Mouse (Mus musculus) retina, adult 2 months (tissue): Measurements from ENCODE around the gene Ugt1a10.
"Not testable (repeated sequence)": the region's sequence is repeated elsewhere in the genome, so short reads cannot be mapped to it uniquely, and the experiment has no call there.

ENCODE experiments used
- DNase-seq: peaks from one replicate; pipeline ENCODE4 v3.0.0-alpha.2; 2012; ENCODE audit warnings: low read depth, low spot score

The Ugt1a10 gene

DNA sequence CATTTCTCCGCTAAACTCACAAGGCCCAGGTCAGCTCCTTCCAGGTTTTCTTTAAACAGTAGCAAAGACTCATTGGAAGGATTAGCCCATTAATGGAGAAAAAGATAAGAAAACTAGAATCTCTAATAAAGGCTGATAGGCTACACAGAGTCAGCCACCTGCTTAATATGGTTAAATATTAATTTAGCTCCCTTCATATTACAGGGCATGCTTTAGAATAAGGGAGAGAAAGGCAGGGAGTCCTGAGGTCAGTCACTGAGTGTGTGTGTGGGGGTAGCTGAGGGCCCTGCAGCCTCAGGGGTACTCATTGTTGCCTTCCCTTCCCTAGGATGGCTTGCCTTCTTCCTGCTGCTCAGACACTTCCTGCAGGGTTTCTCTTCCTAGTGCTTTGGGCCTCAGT, 83.0 kb downstream of the Ugt1a10 start:
- DNase-seq = no peak

- DNase-seq = not testable (repeated sequence)
These were observed 85.3 kb downstream of the Ugt1a10 start for GRCm38 (mm10) chr1:88140492-88140891.

GRCm38 (mm10) chr1:88143966-88144675, 88.9 kb downstream of the Ugt1a10 start:
- DNase-seq = not testable (repeated sequence)

GRCm38 (mm10) chr1:88145278-88145677, 90.1 kb downstream of the Ugt1a10 start:
- DNase-seq = not testable (repeated sequence)

DNA sequence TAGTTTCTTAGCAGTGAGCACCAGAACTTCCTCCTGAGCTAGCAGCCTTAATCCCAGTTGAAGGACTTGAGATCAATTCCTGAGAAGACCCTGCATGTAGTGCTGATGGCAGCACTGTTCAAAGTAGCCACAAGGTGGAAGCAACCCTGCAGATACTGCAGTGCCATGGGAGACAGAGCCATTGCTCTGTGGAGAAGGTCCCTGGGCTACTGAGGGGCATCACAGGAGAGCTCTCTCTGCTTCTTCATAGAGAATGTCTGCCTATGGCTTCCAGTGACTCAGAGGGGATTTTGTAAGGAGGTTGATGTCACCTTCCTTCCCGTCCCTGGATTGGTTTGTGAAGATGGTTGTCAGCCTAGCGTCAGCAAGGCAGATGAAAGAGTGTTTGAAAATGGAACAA, 94.9 kb downstream of the Ugt1a10 start:
- not testable (repeated sequence) for DNase-seq

DNA sequence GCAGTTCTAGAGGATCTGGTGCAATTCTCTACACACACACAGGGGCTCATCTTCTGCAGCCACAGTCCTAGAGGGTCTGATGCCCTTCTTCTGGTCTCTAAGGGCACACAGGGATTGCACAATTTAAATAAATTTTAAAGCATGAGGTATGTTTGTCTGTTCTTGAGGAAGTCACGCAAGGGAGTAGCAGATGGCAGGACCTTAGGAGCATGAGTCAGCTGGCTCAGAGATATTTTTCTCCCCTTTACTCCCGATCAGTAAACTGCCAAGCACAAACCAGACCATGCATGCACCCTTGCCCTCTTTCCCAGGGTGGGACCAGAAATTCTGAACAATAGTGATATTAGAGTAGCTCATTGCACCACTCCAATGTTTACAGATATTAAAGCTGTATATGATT, 103.2 kb downstream of the Ugt1a10 start:
- DNase-seq = no peak

- DNase-seq = no peak
These were observed 110.5 kb downstream of the Ugt1a10 start, which contains the start of gene Ugt1a5 for GRCm38 (mm10) chr1:88165711-88166110. Gene Ugt1a5 (plus strand): TSS chr1:88166012.

DNA sequence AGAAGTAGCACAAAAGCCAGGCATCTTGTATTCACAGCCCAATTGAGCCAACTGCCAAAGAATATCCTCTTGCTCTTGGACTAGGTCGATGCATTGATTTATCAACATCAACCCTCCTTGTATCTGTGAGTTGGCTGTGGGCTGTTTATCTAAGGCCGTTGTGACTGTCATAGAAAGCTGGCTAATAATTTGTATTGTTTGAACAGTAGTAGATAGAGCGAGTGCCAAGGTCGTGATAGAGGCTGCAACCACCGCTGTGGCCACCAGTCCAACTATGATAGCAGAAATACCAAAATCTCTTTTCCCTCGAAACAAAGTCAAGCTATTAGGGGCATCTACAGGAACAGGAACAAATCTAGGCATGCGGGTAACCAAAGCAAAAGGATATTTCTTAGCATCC, 117.0 kb downstream of the Ugt1a10 start:
- DNase-seq = not testable (repeated sequence)

- DNase-seq = no peak
These were observed 124.5 kb downstream of the Ugt1a10 start for GRCm38 (mm10) chr1:88179657-88180056.

GRCm38 (mm10) chr1:88186325-88186935, 131.2 kb downstream of the Ugt1a10 start:
- no peak for DNase-seq

- no peak for DNase-seq
These were observed 136.9 kb downstream of the Ugt1a10 start for GRCm38 (mm10) chr1:88192136-88192535.

DNA sequence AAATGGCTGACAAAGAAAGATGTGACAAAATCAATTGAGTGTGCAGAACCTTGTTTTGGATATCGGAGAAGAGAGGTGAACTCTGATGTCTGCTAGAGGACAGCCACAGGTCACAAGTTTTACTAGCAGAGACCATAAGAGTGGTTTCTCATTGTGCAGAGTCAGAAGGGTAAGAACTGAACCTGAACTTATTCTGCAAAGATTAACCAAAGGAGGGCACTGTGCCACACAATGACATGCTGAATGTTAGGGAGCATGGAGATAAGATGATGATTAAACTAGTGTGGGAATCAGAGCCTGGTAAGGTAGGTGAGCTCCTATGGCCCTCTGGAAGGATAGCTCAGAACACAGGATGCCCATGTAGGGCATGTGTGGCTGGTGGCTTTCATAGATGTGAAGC, 140.5 kb downstream of the Ugt1a10 start:
- DNase-seq = no peak

GRCm38 (mm10) chr1:88197443-88197842, 142.3 kb downstream of the Ugt1a10 start:
- no peak for DNase-seq

DNA sequence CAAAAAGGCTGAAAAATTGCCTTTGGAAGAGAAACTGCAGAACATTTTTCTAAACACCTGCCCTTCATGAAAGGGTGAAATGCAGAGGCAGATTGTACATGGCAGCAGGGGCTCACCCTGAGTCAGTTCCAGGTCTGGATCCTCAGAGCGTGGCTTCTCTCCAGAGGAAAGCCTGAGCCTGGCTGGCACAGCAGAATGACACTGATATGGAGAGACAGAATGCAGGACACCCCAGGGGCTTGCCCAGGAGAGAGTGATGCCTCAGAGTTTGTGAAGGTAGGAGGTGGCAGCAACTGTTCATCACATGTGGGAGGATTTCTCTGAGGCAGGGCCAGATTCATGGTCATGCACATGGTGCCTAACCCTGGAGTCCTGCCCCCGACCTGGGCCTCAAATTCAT, 144.8 kb downstream of the Ugt1a10 start:
- DNase-seq = no peak

DNA sequence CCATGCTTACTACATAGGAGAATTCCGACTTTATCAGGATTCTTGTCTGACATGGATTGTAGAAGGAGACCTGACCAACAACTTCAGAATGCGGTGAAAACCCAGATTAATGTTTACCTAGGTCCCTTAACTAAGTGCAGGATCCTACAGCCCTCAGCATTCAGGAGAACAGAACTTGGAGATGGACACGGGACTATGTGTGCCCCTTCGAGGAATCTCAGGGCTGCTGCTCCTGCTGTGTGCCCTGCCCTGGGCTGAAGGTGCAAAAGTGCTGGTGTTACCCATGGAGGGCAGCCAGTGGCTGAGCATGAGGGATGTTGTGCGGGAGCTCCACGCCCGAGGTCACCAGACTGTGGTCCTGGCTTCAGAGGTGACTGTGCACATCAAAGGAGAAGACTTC, 145.3 kb downstream of the Ugt1a10 start, which contains the start of gene Ugt1a2:
Gene Ugt1a2, plus strand, starts transcription at position 146 of the 400 bp plus-strand sequence.
- no peak for DNase-seq

DNA sequence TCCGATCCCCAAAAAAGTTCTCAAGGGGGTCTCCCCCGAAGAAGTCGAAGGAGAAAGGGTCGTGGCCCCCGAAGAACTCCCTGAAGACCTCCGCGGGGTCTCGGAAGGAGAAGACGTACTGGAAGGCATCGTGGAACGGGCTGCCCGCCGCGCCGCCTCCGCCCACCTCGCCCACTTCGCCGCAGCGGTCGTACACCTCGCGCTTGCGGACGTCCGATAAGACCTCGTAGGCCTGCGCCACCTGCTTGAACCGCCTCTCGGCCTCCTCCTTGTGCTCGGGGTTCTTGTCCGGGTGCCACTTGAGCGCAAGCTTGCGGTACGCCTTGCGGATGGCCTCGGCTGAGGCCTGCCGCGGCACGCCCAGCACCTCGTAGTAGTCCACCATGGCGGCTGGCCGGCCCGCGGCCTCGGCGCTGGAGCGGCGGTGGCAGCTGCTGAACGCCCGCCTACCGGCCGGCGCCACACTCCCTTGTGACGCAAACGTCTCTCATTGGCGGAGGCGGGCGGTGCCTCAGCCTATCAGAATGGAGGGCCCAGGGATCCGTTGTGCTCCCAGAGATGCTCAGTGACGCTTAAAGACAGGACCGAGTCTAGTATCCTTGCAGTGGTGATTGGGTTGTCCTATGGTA, 150.2 kb downstream of the Ugt1a10 start, which contains the start of gene Dnajb3:
Gene Dnajb3, minus strand, starts transcription at position 489 of the 629 bp plus-strand sequence.
- no peak for DNase-seq

- DNase-seq = no peak
These were observed 151.8 kb downstream of the Ugt1a10 start for GRCm38 (mm10) chr1:88206843-88207479.

DNA sequence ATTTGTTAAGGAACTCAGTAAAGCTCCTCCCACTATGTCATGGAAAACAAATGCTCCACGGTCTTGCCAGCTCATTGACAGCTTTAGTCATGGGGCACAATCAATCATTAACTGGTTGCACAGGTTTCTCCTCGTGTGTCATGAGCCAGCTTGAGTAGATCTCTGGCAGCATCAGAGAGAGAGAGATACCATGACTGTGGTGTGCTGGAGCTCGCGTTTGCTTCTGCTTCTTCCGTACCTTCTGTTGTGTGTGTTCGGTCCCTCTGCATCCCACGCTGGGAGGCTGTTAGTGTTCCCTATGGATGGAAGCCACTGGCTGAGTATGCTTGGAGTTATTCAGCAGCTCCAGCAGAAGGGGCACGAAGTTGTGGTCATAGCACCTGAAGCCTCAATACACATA, 156.6 kb downstream of the Ugt1a10 start, which contains the start of gene Ugt1a1:
Gene Ugt1a1, plus strand, starts transcription at position 148 of the 400 bp plus-strand sequence.
- DNase-seq = no peak

- no peak for DNase-seq
These were observed 157.3 kb downstream of the Ugt1a10 start for GRCm38 (mm10) chr1:88212341-88213045.

DNA sequence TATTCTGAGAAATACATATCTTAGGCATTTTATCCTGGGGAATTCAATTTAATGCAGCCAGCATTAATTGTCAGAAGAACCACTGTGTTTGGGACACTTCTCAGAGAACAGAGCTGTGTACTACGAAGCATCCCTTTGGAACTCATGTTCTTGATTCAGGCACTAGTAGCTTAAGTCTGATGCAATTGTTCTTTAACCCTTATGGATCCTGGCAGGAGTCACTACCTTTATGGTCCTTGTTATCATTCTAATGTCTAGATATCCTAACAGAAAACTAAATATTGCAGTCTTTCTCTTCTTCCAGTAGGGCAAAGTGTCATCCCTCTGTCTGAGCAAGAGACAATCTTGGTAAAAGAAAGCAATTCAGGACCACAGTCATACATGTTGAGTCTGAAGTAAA, 157.9 kb downstream of the Ugt1a10 start:
- no peak for DNase-seq

GRCm38 (mm10) chr1:88213766-88214461, 158.7 kb downstream of the Ugt1a10 start:
- DNase-seq = no peak
